Mouse (Mus musculus) thymus, postnatal 36 days (tissue): ENCODE measurements at regions not wholly inside any gene's neighbourhood (a gene's known extent, or its start where the extent isn't known, plus 50 kb on each side); places are given as distances from the start of the nearest gene placed in this dataset.
"Not testable (repeated sequence)": the region's sequence is repeated elsewhere in the genome, so short reads cannot be mapped to it uniquely, and the experiment has no call there.

Experiments used
- DNase-seq, 2 experiments: peaks; one replicate each; pipeline ENCODE4 v3.0.0; 2022; ENCODE audit warnings: mixed read lengths in 2 of 2

DNA sequence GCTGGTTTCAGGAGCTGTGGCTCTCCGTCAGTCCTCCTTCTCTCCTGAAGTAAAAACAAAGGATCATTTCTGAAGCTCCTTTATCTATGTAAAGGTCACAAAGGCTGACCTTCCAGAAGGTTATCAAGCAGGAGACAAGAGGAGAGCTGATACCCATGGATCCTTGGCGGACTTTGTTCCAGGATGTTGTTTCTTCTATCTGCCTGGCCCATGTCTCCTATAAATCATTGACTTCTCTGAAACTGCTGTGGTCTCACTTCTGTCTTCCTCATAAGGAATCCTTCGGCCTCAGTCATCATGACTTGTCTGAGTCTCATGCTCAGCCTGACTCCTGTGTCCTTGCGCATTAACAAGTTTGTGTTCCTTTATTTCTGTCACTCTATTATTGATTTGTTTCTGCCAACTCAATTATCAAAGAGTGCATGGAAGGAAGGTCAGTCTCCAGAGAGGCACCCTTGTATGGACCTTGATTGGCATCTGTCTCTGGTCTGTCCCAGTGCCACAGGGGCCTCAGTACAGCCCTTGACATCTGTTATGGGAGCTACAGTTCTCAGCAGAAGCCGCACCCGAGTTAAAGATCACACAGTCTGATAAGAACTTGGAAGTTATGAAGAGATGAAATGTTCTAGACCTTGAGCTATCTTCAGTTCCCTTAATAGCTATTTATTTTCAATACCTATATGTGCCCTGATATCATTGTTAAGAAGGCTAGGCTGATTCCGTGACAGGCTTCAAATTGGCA is 53.2 kb upstream of the Dazl start:
- DNase-seq = no peak

GRCm38 (mm10) chr17:50353818-50354217 is 60.4 kb upstream of the Dazl start:
- DNase-seq = not testable (repeated sequence)

DNA sequence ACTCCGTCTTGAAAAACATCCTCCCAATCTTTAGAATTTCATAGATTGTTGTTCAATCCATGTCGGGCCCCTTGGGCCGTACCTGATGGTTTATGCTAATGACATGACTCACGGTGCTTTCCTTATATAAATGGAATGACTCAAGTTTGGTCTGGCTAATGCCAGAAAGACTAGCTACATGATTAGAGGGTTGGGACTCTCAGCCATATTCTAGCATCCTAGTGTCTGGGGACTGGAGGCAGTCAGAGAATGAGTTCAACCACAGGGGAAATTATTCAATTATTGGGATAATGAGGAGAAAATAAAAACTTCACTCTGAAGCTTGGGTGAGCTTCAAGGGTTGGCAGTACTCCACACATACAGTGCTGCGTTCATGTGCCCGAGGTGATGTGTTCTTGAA is 60.9 kb upstream of the Dazl start:
- no peak for DNase-seq

- no peak for DNase-seq
Measured at GRCm38 (mm10) chr17:50361657-50362233, 68.3 kb upstream of the Dazl start.

DNA sequence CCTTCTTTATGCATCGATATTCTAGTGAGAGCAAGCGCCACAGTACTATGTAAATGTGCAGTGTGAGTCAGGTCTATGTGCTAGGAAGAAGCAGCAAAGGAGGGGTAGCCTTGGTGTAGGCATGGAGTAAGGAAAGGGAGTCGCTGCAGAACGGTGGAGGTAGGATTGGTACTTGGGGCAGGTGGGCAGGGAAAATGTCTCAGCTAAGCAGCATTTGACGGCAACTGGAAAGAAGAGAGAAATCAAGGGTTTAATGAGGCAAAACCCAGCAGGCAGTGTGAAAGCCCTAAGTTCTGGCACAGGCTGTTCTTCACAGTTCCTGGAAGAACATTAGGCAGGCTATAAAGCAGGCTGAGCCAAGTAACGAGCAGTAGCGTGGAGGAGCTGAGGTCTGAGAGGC is 72.0 kb upstream of the Dazl start:
- no peak for DNase-seq

DNA sequence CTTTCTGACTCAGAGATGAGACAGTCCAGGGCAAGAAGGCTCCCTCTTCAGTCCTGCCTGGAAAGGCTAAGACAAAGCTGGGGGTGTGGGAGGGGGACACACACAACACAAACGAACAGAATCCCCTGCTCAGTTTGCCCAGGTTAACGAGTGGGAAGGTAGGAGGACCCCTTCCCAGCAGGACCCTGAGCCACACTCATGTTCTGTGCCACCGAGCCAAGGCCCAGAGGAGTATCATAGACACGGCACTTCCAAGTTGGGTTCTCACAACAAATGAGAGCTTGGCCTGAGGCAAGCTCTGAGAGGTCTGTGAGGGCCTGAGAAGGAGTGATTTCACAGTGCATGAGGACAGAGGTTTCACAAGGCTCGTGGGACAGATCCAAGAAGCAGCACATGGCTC is 72.7 kb upstream of the Dazl start:
- no peak for DNase-seq

DNA sequence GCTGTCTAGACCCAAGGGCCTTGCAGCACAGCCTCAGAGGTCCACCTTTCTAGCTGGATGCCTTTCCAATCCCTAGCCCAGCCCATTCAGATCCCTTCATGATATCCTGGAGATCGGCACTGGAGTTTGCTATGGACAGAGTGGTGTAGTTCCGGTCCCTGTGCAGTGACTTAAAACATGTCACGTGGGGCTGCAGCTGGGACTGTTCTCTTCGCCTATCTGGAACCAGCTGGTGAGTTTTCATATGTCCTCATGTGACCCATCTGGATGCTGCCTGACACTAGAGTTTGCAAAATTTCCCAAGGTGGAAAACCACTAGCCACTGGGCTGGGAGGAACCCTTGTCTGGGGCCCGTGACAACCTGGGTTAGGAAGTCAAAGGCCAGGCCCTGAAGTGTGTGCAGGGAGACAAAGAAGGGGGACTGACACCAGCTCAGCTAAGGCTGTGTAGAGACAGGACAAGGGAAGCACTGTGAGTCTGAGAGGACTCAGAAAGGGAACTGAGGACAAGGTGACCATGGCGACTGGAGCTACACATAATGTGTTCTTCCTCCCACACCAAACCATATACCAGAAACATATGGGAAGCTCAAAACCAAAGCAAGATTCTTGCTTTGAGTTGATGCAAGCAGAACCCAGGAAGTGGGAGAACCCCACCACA is 75.9 kb upstream of the Dazl start:
- no peak for DNase-seq

- no peak for DNase-seq
Measured at GRCm38 (mm10) chr17:50370484-50370883, 77.0 kb upstream of the Dazl start.

DNA sequence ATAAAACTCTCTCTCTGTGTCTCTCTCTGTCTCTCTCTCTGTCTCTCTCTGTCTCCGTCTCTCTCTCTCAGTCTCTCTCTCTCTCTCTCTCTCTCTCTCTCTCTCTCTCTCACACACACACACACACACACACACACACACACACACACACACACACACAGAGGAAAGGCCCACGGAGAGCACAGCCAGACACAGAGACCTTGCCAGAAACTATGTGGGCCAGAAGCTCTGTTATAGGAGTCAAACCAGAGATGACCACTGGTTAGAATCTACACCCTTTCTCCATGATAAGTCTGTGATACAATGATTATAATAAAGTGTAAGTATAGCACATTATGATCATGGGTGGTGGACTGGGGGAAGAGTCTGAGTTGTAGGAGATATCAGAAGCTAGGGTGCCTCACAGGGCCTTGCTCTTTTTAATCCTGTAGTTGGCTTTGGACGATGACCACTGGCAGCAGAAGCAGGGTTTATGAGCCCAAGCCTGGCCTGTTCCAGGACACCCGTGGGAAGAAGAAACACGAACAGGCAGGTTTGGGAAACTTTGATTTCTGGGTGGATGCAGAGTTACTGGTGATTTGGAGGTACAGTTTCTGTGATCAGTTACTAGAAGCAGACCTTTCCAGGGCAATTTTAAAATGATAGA is 80.2 kb upstream of the Dazl start:
- DNase-seq = no peak

DNA sequence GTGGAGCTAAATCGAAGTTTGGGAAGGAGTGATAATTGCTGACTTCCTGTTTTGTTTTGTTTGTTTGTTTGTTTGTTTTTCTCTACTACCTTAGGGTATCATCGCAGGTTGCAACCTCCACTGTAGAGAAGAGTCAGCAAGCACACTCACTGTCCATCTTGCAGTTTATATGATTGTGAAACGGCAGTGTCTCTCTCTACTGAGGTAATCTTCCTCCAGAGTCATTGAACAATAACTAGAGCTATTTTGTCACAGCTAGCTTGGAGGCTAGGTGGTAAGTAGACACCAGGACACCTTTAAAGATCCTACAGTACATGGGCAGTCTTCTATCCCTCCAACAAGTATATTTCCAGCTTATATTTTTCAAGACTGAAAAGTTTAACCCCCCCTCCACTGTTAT is 82.0 kb upstream of the Dazl start:
- DNase-seq = no peak

DNA sequence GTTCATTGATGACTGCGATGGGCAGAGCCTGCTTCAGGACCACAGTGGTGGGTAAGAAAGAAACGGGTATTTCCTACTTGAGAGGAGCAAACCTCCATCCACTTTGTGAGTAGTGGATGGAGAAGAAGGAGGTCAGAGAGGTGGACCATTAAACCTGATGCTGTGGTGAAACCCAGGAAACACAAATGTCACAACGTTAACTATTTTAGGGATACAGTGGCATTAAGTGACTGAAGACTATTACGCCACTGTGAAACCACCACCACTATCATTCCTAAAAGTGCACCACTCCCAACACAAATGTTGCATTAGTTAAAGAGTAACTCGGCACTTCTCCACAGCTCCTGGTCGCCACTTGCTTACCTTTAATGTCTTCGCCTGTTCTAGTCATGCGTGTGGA is 83.3 kb upstream of the Dazl start:
- DNase-seq = no peak

DNA sequence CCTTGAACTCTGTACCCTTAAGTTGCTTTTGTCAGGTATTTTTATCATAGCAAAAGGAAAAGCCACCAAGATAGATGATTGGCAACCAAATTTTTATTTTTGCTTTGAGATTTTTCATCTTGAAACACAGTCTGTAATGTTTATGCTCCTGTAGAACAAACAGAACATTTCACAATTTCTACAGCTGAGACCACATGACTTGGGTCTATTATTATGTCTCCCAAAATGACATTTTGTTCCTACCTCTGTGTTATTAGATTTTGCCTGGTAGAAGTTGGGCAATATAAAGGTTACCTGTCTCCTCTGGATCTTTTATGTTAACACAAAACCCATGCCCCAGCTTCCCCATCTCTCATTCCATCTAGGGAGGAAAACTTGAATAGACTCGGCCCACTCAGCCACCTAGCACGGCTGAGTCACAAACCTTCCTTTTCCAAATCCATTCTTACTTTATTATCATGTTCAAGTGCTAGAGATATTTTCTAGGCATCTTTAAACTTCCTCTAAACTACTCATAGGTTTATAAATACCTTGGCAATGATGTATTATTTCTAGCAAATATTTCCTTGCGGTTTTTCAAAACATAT is 84.8 kb upstream of the Dazl start:
- DNase-seq = no peak

DNA sequence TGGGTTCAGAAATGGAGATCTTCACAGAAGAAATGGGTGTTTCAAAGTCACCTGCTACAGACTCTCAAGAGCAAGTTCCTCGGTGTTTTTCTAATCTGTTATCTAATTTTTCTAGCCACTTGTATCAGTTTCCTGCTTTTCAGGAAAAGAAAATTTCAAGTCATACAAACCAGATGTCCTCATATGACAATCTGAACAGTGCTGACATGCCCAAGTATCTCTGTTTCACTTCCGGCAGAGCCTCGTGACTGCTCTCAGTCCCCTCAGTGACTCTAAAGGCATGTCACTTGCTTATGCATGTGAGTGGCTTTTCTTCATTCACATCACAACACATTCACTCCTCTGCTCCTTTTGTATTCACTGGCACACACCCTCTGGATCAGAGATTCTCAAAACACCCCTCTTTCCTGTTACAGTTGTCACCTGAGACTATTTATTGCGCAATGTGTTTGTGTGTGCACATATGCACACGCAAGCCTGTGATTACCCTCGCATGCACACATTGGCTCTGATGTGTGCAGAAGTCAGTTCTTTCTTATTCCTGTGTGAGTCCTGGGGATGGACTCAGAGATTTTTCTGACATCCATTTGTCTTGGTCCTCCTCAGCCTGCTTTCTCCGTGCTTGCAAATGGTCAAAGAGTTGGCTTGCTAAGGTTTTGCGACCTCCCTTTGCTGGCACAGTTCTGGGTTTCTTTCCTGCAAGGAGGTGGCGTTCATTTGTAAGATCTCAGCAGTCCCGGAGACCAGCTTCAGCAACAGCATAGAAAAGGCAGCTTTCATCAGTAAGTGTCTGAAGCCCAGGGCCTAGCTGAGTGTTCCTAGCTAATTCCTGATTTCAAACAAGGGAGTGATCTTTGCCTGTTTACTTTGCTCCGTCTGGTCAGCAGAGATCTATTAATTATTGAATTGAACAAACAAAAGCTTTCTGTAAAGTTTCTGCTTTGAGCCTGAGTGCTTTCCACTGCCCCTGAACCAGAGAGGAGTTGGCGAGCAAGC is 95.6 kb upstream of the Dazl start:
- no peak for DNase-seq

DNA sequence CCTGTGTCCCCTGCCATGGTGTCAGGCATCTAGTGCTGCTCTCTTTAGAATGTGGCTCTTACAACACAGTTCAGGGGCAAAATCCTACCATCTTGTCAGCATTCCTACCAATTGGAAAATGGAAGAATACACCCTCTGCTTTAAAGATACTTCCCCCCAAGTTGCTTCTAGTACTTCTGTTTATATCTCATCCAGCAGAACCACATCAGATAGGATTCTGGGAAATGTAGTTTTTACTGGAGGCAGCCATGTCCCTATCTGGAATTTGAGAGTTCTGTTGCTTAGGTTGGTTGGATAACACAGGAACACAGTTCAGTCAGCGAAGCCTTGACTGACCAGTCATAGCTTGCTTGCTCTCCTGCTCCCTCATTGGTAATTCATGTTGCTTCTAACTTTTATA is 96.7 kb upstream of the Dazl start:
- no peak for DNase-seq

GRCm38 (mm10) chr17:50391207-50391606 is 97.8 kb upstream of the Dazl start:
- no peak for DNase-seq

DNA sequence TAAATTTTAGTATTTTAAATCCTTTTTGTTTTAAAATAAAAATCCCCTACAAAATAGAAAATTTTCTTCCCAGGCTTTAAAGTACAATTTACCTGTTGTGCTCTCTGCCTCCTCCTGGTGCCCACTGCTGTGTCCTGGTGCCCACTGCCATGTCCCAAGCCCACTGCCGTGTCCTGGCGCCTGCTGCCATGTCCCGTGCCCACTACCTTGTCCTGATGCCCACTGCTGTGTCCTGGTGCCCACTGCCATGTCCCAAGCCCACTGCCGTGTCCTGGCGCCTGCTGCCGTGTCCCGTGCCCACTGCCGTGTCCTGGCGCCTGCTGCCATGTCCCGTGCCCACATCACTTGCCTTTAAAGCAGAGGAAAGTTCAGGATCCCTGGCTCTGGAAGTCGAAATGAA is 98.6 kb upstream of the Dazl start:
- no peak for DNase-seq

- no peak for DNase-seq
Measured at GRCm38 (mm10) chr17:50392428-50392827, 99.0 kb upstream of the Dazl start.

- no peak for DNase-seq
Measured at GRCm38 (mm10) chr17:50392966-50393365, 99.5 kb upstream of the Dazl start.

DNA sequence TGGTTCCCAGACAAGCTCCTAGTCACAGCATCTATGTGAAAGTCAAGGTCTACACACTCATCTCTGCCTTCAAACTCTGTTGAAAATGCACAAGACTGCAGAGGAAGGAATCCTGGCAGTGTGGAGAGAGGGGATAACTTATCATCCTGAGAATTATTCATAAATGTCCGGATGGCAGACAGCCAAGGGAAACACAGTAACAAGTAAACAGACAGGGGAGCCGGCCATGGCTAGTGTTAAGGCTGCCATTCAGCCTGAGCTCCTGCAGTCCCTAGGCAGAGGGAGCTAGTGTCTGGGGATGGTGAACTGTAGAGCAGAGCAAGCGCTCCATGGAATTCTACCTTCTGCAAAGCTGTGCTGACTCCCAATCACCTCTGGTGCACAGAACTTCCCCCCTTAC is 100.3 kb upstream of the Dazl start:
- no peak for DNase-seq

- no peak for DNase-seq
Measured at GRCm38 (mm10) chr17:50394801-50395200, 101.4 kb upstream of the Dazl start.

DNA sequence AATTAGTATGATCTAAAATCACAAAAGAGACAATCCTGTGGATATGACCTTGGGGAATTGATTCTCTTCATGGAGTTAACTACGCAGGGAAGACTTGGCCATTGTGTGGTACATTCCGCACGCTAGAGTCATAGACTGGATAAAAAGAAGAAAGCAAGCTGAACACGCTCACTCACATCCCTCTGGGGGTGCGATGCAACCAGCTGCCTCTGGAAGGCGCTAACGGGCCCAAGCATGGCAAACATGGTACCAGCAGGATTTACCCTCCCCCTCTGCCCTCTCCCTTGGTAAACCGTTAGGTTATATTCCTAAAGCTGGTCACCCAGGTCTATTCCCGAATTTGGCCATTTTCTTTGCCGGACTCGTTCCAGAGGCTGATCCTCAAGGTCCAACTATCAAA is 102.2 kb upstream of the Dazl start:
- DNase-seq = peak in 1 of 2 experiments; percentile 15

DNA sequence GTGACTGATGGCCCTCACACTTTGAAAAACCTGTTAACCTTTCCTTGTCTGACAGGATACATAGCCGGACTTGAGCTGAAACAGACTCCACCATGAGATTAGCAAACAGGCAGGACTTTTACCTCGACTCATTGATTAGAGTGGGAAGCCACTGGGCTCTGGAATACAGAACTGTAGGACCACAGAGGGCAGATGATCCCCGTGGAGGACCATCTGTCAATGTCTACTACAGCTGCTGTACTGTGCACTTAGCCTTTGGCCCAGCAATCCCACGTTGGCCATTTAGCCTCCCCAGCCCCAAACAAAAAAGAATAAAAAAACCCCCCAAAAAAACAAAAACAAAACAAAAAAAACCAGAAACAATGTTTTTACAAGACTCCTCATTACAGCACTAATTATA is 103.9 kb upstream of the Dazl start:
- DNase-seq = no peak
